Mouse (Mus musculus) ES-E14 (cell line): ENCODE data around the gene Cdh13. TPM values are rescaled to one million over a fixed set of nuclear protein-coding genes. Genes with fewer than 3 reads are reported as not detected.

Experiments used
- DNase-seq: peaks from one replicate; pipeline ENCODE4 v3.0.0-alpha.2; 2013; ENCODE audit warnings: low read depth, low spot score
- H3K27ac ChIP-seq: 2 replicates; pipeline ENCODE4 v1.5.1; 2012; ENCODE audit warnings: low read depth, mild to moderate bottlenecking, low read length, moderate library complexity, mixed read lengths; ENCODE audit not compliant: poor library complexity, insufficient read depth, severe bottlenecking
- H3K36me3 ChIP-seq: 2 replicates; pipeline ENCODE4 v1.6.1; 2012; ENCODE audit warnings: mild to moderate bottlenecking, low read length, moderate library complexity, mixed read lengths; ENCODE audit not compliant: control insufficient read depth, poor library complexity, insufficient read depth, severe bottlenecking
- H3K4me1 ChIP-seq, 2 experiments: fragments of 150-350 bp in 1 of 2; sonication (generic) in 1 of 2; 2 replicates each; pipeline ENCODE4 v1.6.1; 2012; ENCODE audit warnings: low read length in 2 of 2, mild to moderate bottlenecking in 1 of 2, mixed read lengths in 1 of 2; ENCODE audit not compliant: control insufficient read depth in 2 of 2, insufficient read depth in 2 of 2, poor library complexity in 1 of 2
- H3K4me3 ChIP-seq, 2 experiments: fragments of 150-350 bp in 1 of 2; sonication (generic) in 1 of 2; 2 replicates each; pipeline ENCODE4 v1.5.1; 2012; ENCODE audit warnings: low read length in 2 of 2, low read depth in 1 of 2, mild to moderate bottlenecking in 1 of 2, mixed read lengths in 1 of 2; ENCODE audit not compliant: insufficient read depth in 1 of 2, poor library complexity in 1 of 2, severe bottlenecking in 1 of 2
- H3K9ac ChIP-seq: 2 replicates; pipeline ENCODE4 v1.6.1; 2012; ENCODE audit warnings: low read depth, mild to moderate bottlenecking, low read length, mixed read lengths; ENCODE audit not compliant: poor library complexity, insufficient read depth, severe bottlenecking
- H3K9me3 ChIP-seq: fragments of 150-350 bp; sonication (generic); 2 replicates; pipeline ENCODE4 v1.6.1; 2012; ENCODE audit warnings: low read depth, mild to moderate bottlenecking, low read length; ENCODE audit not compliant: control insufficient read depth, insufficient read depth
- CHD2 ChIP-seq: IDR thresholded peaks from 2 replicates; pipeline ENCODE4 v1.6.1; 2014; ENCODE audit warnings: mild to moderate bottlenecking, low read depth, low read length, inconsistent platforms
- HCFC1 ChIP-seq: IDR thresholded peaks from 2 replicates; pipeline ENCODE4 v1.6.1; 2012; ENCODE audit warnings: low read length, inconsistent platforms, borderline replicate concordance; ENCODE audit not compliant: insufficient read depth
- MAFK ChIP-seq: IDR thresholded peaks from 2 replicates; pipeline ENCODE4 v1.6.1; 2014; ENCODE audit warnings: mild to moderate bottlenecking, low read depth, low read length, inconsistent platforms; ENCODE audit not compliant: insufficient read depth
- ZC3H11A ChIP-seq: IDR thresholded peaks from 2 replicates; pipeline ENCODE4 v1.6.1; 2012; ENCODE audit warnings: low read depth, mild to moderate bottlenecking, inconsistent platforms, low read length, borderline replicate concordance
- ZNF384 ChIP-seq: IDR thresholded peaks from 2 replicates; pipeline ENCODE4 v1.6.1; 2012; ENCODE audit warnings: low read depth, low read length, inconsistent platforms
- in situ Hi-C, 2 experiments: fragments of 600-800 bp; cut with MboI; formaldehyde crosslinking; loops; one replicate each; pipeline ENCODE4 v1.15.1; 2025; ENCODE audit warnings: low sequenced_read_pairs in 2 of 2, inconsistent platforms in 1 of 2; ENCODE audit not compliant: unreplicated experiment in 2 of 2
- total RNA-seq: library from RNA; depleted of rRNA; stranded (reverse); fragments of 300-350 nt; gene quantifications from 2 replicates; pipeline ENCODE4 v1.2.3, GENCODE M21; 2012

Cdh13 gene
- total RNA-seq, 1 experiment = 1.3 TPM

- in situ Hi-C loops = no loop called here
- no peaks in the 10 kb centered on the region for H3K36me3 ChIP-seq
- 0 out of 4 replicates have a peak, but pooled peaks cover 0 to 2% of the 10 kb centered on the region in 2 experiments for H3K4me1 ChIP-seq
- DNase-seq = no peak
- H3K9me3 ChIP-seq = no peaks in the 10 kb centered on the region
- H3K9ac ChIP-seq = no peak overlapping the region
- H3K4me3 ChIP-seq = no peak overlapping the region
- no peak overlapping the region for H3K27ac ChIP-seq
- TF ChIP-seq CHD2 (no peak), MAFK (no peak), HCFC1 (no peak), ZNF384 (no peak), ZC3H11A (no peak)
Observed at GRCm38 (mm10) chr8:118968896-118969295, 685.4 kb downstream of the Cdh13 start.

- in situ Hi-C loops = no loop called here
- no peaks in the 10 kb centered on the region for H3K9me3 ChIP-seq
- H3K4me3 ChIP-seq = no peak overlapping the region
- no peak overlapping the region for H3K27ac ChIP-seq
- H3K4me1 ChIP-seq = no peaks in the 10 kb centered on the region
- H3K9ac ChIP-seq = no peak overlapping the region
- no peaks in the 10 kb centered on the region for H3K36me3 ChIP-seq
- no peak for TF ChIP-seq HCFC1
- TF ChIP-seq CHD2 = no peak
- TF ChIP-seq ZC3H11A = no peak
- TF ChIP-seq MAFK = no peak
- no peak for TF ChIP-seq ZNF384
- peak; percentile 26 for DNase-seq
Observed at GRCm38 (mm10) chr8:118979800-118980199, 696.3 kb downstream of the Cdh13 start.

GRCm38 (mm10) chr8:118983724-118984123 is 700.2 kb downstream of the Cdh13 start:
- H3K4me3 ChIP-seq = no peak overlapping the region

GRCm38 (mm10) chr8:118986796-118987195 is 703.3 kb downstream of the Cdh13 start:
- H3K36me3 ChIP-seq = no peaks in the 10 kb centered on the region
- H3K9me3 ChIP-seq = no peaks in the 10 kb centered on the region
- in situ Hi-C loops = no loop called here
- H3K4me1 ChIP-seq = no peaks in the 10 kb centered on the region
- DNase-seq = no peak
- no peak overlapping the region for H3K27ac ChIP-seq
- no peak overlapping the region for H3K9ac ChIP-seq
- no peak for TF ChIP-seq ZNF384
- TF ChIP-seq HCFC1 = no peak
- TF ChIP-seq ZC3H11A = no peak
- no peak for TF ChIP-seq MAFK
- no peak for TF ChIP-seq CHD2
- H3K4me3 ChIP-seq = no peak overlapping the region

More at GRCm38 (mm10) chr8:118983724-118984123, 700.2 kb downstream of the Cdh13 start:
- in situ Hi-C loops = no loop called here
- H3K36me3 ChIP-seq = no peaks in the 10 kb centered on the region
- TF ChIP-seq CHD2 = no peak
- no peak for TF ChIP-seq HCFC1
- TF ChIP-seq ZNF384 = no peak
- no peak for TF ChIP-seq ZC3H11A
- no peak for TF ChIP-seq MAFK
- no peak overlapping the region for H3K9ac ChIP-seq
- H3K9me3 ChIP-seq = no peaks in the 10 kb centered on the region
- no peaks in the 10 kb centered on the region for H3K4me1 ChIP-seq
- H3K27ac ChIP-seq = no peak overlapping the region
- no peak for DNase-seq

GRCm38 (mm10) chr8:118995641-118996188 is 712.2 kb downstream of the Cdh13 start:
- Histone ChIP-seq H3K36me3 (no peaks in the 10 kb centered on the region), H3K4me1 (no peaks in the 10 kb centered on the region), H3K9ac (no peak overlapping the region), H3K9me3 (no peaks in the 10 kb centered on the region), H3K4me3 (no peak overlapping the region), H3K27ac (no peak overlapping the region)
- no peak for DNase-seq
- in situ Hi-C loops = no loop called here
- no peak for TF ChIP-seq MAFK
- no peak for TF ChIP-seq ZNF384
- TF ChIP-seq HCFC1 = no peak
- no peak for TF ChIP-seq CHD2
- no peak for TF ChIP-seq ZC3H11A
